Mouse (Mus musculus) heart, postnatal 10 days (tissue): ENCODE data around the gene Pms1. TPM values are rescaled to one million over a fixed set of nuclear protein-coding genes. Genes with fewer than 3 reads are reported as not detected.

ENCODE experiments used
- DNase-seq, 2 experiments: peaks; one replicate each; pipeline ENCODE4 v3.0.0; 2021
- intact Hi-C: fragments of 180-260 bp; cut with DNase I; formaldehyde crosslinking; loops from one replicate; pipeline ENCODE4 v1.15.1; 2025
- total RNA-seq, 2 experiments: library from RNA; stranded (reverse); gene quantifications; 2 replicates each; pipeline ENCODE4 v1.2.3; 2021

Pms1 gene
- total RNA-seq, 2 experiments from 2014 or later, result 6.9 to 7.7 TPM

GRCm38 (mm10) chr1:53203902-53204301 lies 92.9 kb downstream of the Pms1 start:
- intact Hi-C loops, result no loop called here
- no peak for DNase-seq

DNA sequence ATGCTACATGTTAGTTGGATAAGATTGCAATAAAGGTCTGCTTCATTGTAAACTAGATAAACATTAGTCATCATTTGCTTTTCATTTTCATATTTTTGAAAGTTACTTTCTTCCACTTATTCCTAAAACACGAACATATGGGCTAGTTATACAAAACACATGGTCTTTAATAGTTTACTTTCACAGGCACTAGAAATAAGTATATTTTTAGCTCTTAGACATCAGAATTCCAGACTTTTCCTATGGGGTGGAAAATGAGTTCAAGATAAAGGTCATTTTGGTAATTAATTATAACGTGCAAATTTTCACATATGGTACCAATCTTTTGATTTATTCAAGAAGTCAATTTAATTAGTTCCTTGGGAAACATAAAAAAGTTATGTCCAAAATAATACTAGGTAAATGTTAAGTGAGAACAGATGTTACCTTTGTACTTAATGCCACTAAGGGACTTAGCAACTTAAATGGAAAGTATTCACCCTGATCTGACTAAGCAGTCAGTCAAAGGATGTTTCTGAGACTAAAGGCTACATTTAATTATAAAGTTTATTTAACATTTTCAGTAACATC lies 95.1 kb downstream of the Pms1 start:
- no peak for DNase-seq
- intact Hi-C loops, result no loop called here

DNA sequence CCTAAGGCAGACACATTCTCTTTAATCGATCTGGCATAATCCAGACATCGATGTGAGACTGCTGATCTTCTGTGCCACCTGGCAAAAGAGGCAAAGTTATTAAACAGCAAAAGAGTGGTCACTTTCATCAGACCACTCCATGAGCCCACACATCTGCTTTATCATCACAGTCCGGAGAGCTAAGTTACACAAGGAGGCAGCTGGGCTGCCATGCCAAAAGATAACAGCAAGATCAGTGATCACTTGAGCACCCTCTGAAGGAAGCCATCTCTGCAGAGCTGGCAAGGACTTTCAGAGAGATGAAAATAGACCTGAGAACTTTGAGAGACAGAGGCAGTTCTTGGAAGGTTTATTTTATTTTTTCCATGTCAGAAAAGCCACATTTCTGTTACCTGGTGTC lies 102.3 kb downstream of the Pms1 start:
- intact Hi-C loops, result no loop called here
- no peak for DNase-seq

GRCm38 (mm10) chr1:53191234-53191633 lies 105.6 kb downstream of the Pms1 start:
- intact Hi-C loops, result no loop called here
- no peak for DNase-seq

GRCm38 (mm10) chr1:53189620-53190019 lies 107.2 kb downstream of the Pms1 start:
- no peak for DNase-seq
- intact Hi-C loops, result no loop called here

- intact Hi-C loops, result no loop called here
- no peak for DNase-seq
Measured at GRCm38 (mm10) chr1:53187536-53187935, 109.3 kb downstream of the Pms1 start, which contains the start of gene 1700019A02Rik. Gene 1700019A02Rik, minus strand, starts transcription at chr1:53187636.

DNA sequence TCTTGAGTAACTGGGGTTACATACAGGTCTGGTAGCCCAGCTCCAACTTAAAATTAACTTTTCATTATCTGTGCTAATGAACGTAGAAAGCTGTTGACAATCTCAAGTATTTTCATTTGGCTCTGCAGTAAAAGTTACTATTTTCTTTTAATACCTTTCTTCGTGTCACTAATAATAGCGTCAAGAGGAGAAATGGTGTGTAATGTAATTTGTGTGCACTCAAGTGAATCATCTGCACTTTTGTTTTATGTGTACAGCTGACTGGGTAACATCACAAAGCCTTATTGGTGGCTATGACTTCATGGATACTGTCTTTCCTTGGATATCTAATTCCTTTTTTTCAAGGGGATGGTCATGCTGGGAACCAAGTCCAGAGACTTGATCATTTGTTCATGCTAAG lies 110.5 kb downstream of the Pms1 start:
- no peak for DNase-seq
- intact Hi-C loops, result no loop called here

- no peak for DNase-seq
- intact Hi-C loops, result no loop called here
Measured at GRCm38 (mm10) chr1:53157715-53158114, 139.1 kb downstream of the Pms1 start.

Other genes with a start within 250 kb of the Pms1 start
- not detected for gene Mstn, start 235.4 kb downstream of the Pms1 start, total RNA-seq
- not detected for gene 1700019A02Rik, start 109.4 kb downstream of the Pms1 start, total RNA-seq
- 1 to 10 TPM; 6.1 to 7.9 TPM for gene Ormdl1, start 77 bp upstream of the Pms1 start, total RNA-seq
- 1 to 10 TPM in 1 of 2 experiments, under 1 TPM in 1; 0.82 to 2.5 TPM for gene Gm28778, start 93 bp upstream of the Pms1 start, total RNA-seq
- gene Osgepl1, start 16.6 kb upstream of the Pms1 start, total RNA-seq, result 10 to 100 TPM; 29.5 to 34.4 TPM
- gene Asdurf, start 55.6 kb upstream of the Pms1 start, total RNA-seq, result 1 to 10 TPM in 1 of 2 experiments, not detected in 1; 8.0 TPM
- not detected for gene Gm28551, start 55.6 kb upstream of the Pms1 start, total RNA-seq
- gene Asnsd1, start 55.7 kb upstream of the Pms1 start, total RNA-seq, result 10 to 100 TPM; 42.5 to 43.1 TPM